Mouse (Mus musculus): Measurements from ENCODE around the gene Tjp1.

Gene Tjp1

GRCm38 (mm10) chr7:65489742-65490141 is 37.8 kb downstream of the Tjp1 start:
- in situ Hi-C loops (cut with MboI, MseI): no loop called here

GRCm38 (mm10) chr7:65489195-65489594 is 38.4 kb downstream of the Tjp1 start:
- in situ Hi-C loops (cut with MboI, MseI): no loop called here

- in situ Hi-C loops (cut with MboI, MseI): no loop called here
Measured at GRCm38 (mm10) chr7:65486259-65486681, 41.3 kb downstream of the Tjp1 start.

- in situ Hi-C loops (cut with MboI, MseI): no loop called here
Measured at GRCm38 (mm10) chr7:65484170-65484778, 43.3 kb downstream of the Tjp1 start.

- in situ Hi-C loops (cut with MboI, MseI): no loop called here
Measured at GRCm38 (mm10) chr7:65482216-65482615, 45.4 kb downstream of the Tjp1 start.

GRCm38 (mm10) chr7:65472048-65472447 is 55.5 kb downstream of the Tjp1 start:
- in situ Hi-C loops (cut with MboI, MseI): no loop called here

- in situ Hi-C loops (cut with MboI, MseI): no loop called here
Measured at GRCm38 (mm10) chr7:65471406-65471805, 56.2 kb downstream of the Tjp1 start.

- in situ Hi-C loops (cut with MboI, MseI): no loop called here
Measured at GRCm38 (mm10) chr7:65470214-65470613, 57.4 kb downstream of the Tjp1 start.

- in situ Hi-C loops (cut with MboI, MseI): no loop called here
Measured at GRCm38 (mm10) chr7:65469666-65470065, 57.9 kb downstream of the Tjp1 start.

- in situ Hi-C loops (cut with MboI, MseI): no loop called here
Measured at GRCm38 (mm10) chr7:65468191-65468590, 59.4 kb downstream of the Tjp1 start.

GRCm38 (mm10) chr7:65467306-65468021 is 60.1 kb downstream of the Tjp1 start:
- in situ Hi-C loops (cut with MboI, MseI): no loop called here

- in situ Hi-C loops (cut with MboI, MseI): no loop called here
Measured at GRCm38 (mm10) chr7:65466137-65466536, 61.4 kb downstream of the Tjp1 start.

GRCm38 (mm10) chr7:65464518-65465037 is 63.0 kb downstream of the Tjp1 start:
- in situ Hi-C loops (cut with MboI, MseI): no loop called here

GRCm38 (mm10) chr7:65463438-65463837 is 64.1 kb downstream of the Tjp1 start:
- in situ Hi-C loops (cut with MboI, MseI): no loop called here

- in situ Hi-C loops (cut with MboI, MseI): no loop called here
Measured at GRCm38 (mm10) chr7:65461412-65461811, 66.2 kb downstream of the Tjp1 start.

GRCm38 (mm10) chr7:65460196-65460595 is 67.4 kb downstream of the Tjp1 start:
- in situ Hi-C loops (cut with MboI, MseI): no loop called here

GRCm38 (mm10) chr7:65456031-65456430 is 71.5 kb downstream of the Tjp1 start:
- in situ Hi-C loops (cut with MboI, MseI): no loop called here

- in situ Hi-C loops (cut with MboI, MseI): no loop called here
Measured at GRCm38 (mm10) chr7:65455208-65455607, 72.4 kb downstream of the Tjp1 start.

GRCm38 (mm10) chr7:65454269-65454668 is 73.3 kb downstream of the Tjp1 start:
- in situ Hi-C loops (cut with MboI, MseI): no loop called here

- in situ Hi-C loops (cut with MboI, MseI): no loop called here
Measured at GRCm38 (mm10) chr7:65452246-65452645, 75.3 kb downstream of the Tjp1 start.

GRCm38 (mm10) chr7:65450158-65450557 is 77.4 kb downstream of the Tjp1 start:
- in situ Hi-C loops (cut with MboI, MseI): no loop called here

- in situ Hi-C loops (cut with MboI, MseI): loop anchor here (25.0 kb wide), 1 partner anchor 1754 kb away; no protein-coding TSS in a partner anchor
Measured at GRCm38 (mm10) chr7:65441505-65441904, 86.1 kb downstream of the Tjp1 start.

- in situ Hi-C loops (cut with MboI, MseI): loop anchor here (25.0 kb wide), 1 partner anchor 1752 kb away; no protein-coding TSS in a partner anchor
Measured at GRCm38 (mm10) chr7:65439518-65439917, 88.1 kb downstream of the Tjp1 start.

Measured in T-helper 1 cell (primary cell).